Comparison of ENCODE assay signal across 26 mouse cellular contexts in the genomic region with DNA sequence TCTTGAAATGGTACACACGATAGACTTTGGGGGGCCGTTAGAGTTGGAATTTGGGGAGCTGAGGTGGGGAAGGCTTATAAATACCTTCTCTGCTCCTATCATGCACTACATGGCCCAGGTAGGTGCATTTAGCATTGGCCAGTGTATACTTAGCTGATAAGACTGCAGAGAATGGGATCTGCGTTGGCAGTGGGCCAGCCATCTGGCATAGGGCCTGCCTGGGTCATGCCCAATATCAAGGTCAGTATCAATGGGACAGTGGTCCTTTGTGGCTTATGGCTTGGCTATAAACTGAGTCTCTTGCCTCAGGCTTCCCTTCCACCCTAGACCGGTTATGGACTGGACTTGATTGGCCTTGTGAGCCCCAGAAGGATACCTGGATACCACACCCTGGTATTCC.
"Had no signal": no experiment of that assay in that cellular context is flagged by ENCODE, and none has a peak within 500 bp of the region (broad histone marks: within the 10 kb centered on the region; RNA-seq: fewer than 3 reads in every experiment).

No protein-coding gene starts in this region.

- DNase-seq: gastrocnemius, adult 2 months; gastrocnemius, postnatal 10 days; gastrocnemius, postnatal 25 days; heart, adult 18-20 months; heart, postnatal 10 days; heart, postnatal 4 days; kidney, adult 18-20 months; kidney, adult 8-10 months; kidney, postnatal 10 days; kidney, postnatal 25 days; kidney, postnatal 4 days; left cerebral cortex, postnatal 4 days had no signal

- H3K9ac ChIP-seq: heart, embryonic 12.5 days; hindbrain, embryonic 12.5 days; hindbrain, embryonic 14.5 days; intestine, embryonic 15.5 days; limb, embryonic 12.5 days; liver, embryonic 12.5 days; liver, embryonic 14.5 days had no signal

- H3K4me1 ChIP-seq: heart, embryonic 10.5 days; heart, embryonic 12.5 days; hindbrain, embryonic 12.5 days; intestine, embryonic 15.5 days; liver, embryonic 12.5 days had no signal

- H3K9me3 ChIP-seq: heart, embryonic 10.5 days; heart, embryonic 12.5 days; hindbrain, embryonic 10.5 days; hindbrain, embryonic 12.5 days; intestine, embryonic 15.5 days; limb, embryonic 12.5 days; liver, embryonic 12.5 days had no signal

- H3K4me2 ChIP-seq: heart, embryonic 12.5 days; hindbrain, embryonic 12.5 days; hindbrain, embryonic 14.5 days; intestine, embryonic 15.5 days; limb, embryonic 12.5 days; liver, embryonic 12.5 days had no signal

- H3K4me3 ChIP-seq: gastrocnemius, adult 2 months; heart, embryonic 10.5 days; heart, embryonic 12.5 days; hindbrain, embryonic 10.5 days; hindbrain, embryonic 12.5 days; intestine, embryonic 15.5 days; layer of hippocampus, adult 2 months; left cerebral cortex, adult 2 months; limb, embryonic 12.5 days; liver, embryonic 12.5 days had no signal

- ATAC-seq: hindbrain, embryonic 16.5 days; inflammation-experienced regulatory T-cells, adult 6 months; intestine, embryonic 15.5 days; intestine, postnatal 0 days; liver, embryonic 12.5 days had no signal

- H3K36me3 ChIP-seq: heart, embryonic 10.5 days; heart, embryonic 12.5 days; hindbrain, embryonic 10.5 days; hindbrain, embryonic 12.5 days; intestine, embryonic 15.5 days; limb, embryonic 12.5 days; liver, embryonic 12.5 days had no signal

- H3K27ac ChIP-seq: gastrocnemius, adult 2 months; heart, embryonic 10.5 days; hindbrain, embryonic 10.5 days; hindbrain, embryonic 12.5 days; hindbrain, embryonic 14.5 days; intestine, embryonic 15.5 days; layer of hippocampus, adult 2 months; left cerebral cortex, adult 2 months; limb, embryonic 12.5 days; liver, embryonic 12.5 days; liver, embryonic 14.5 days had no signal

- H3K27me3 ChIP-seq: intestine, embryonic 15.5 days had no signal
